Mouse (Mus musculus) forebrain, embryonic 10.5 days (tissue): ENCODE data around the gene Ndc1. TPM values are rescaled to one million over a fixed set of nuclear protein-coding genes. Genes with fewer than 3 reads are reported as not detected.
A peak's percentile ranks its signal among the peaks of the same experiment; 100 is the strongest.

Source experiments
- DNase-seq: peaks from one replicate; pipeline ENCODE4 v3.0.0-alpha.2; 2017; ENCODE audit warnings: low spot score; ENCODE audit errors: extremely low spot score
- H3K27ac ChIP-seq: fragments of 300-500 bp; sonication (generic); 2 replicates; pipeline ENCODE4 v1.5.1; 2016; ENCODE audit warnings: mild to moderate bottlenecking
- H3K27me3 ChIP-seq: fragments of 300-500 bp; sonication (generic); 2 replicates; pipeline ENCODE4 v1.6.1; 2016; ENCODE audit warnings: mild to moderate bottlenecking; ENCODE audit not compliant: poor library complexity, severe bottlenecking
- H3K36me3 ChIP-seq: fragments of 300-500 bp; sonication (generic); replicated peaks from 2 replicates; pipeline ENCODE4 v1.6.1; 2016; ENCODE audit warnings: mild to moderate bottlenecking, moderate library complexity
- H3K4me1 ChIP-seq: fragments of 300-500 bp; sonication (generic); 2 replicates; pipeline ENCODE4 v1.6.1; 2016
- H3K4me3 ChIP-seq: fragments of 300-500 bp; sonication (generic); 2 replicates; pipeline ENCODE4 v1.5.1; 2016; ENCODE audit warnings: mild to moderate bottlenecking, moderate library complexity
- H3K9me3 ChIP-seq: fragments of 300-500 bp; sonication (generic); 2 replicates; pipeline ENCODE4 v1.6.1; 2016; ENCODE audit warnings: mild to moderate bottlenecking, moderate library complexity
- WGBS: fragments of 180-500 bp; shearing (Covaris S2); methylation state at CpG from one replicate; pipeline ENCODE4 v1.1.7; 2016; 5-methylcytosine and 5-hydroxymethylcytosine counted together
- microRNA-seq: library from miRNA; unstranded; fragments of <30 nt; microRNA quantifications from one replicate; pipeline ENCODE4, GENCODE M21; 2017
- polyA plus RNA-seq: library from polyadenylated mRNA; unstranded; fragments of >200 nt; fragmentation: Nextera tagmentation; extraction: Ambion mirVana; gene quantifications from 2 replicates; pipeline ENCODE4 v1.2.1, GENCODE M21; 2016

Gene Ndc1
- polyA plus RNA-seq, 1 experiment from 2014 or later, result 55.3 TPM

- H3K27ac ChIP-seq, result peak overlapping the region; percentile 74
- DNase-seq, result no peak
- H3K4me1 ChIP-seq, result peaks cover 27% of the 10 kb centered on the region
- WGBS, result 61% methylated on average over 18 of the region's 18 CpGs
- H3K27me3 ChIP-seq, result 0 out of 2 replicates have a peak, but pooled peaks cover 4% of the 10 kb centered on the region
- no peaks in the 10 kb centered on the region for H3K9me3 ChIP-seq
- H3K36me3 ChIP-seq, result no peaks in the 10 kb centered on the region
- no peak overlapping the region for H3K4me3 ChIP-seq
Measured at GRCm38 (mm10) chr4:107452266-107453015, 84.9 kb downstream of the Ndc1 start.

- Histone ChIP-seq H3K4me1 (peaks cover 36% of the 10 kb centered on the region), H3K27ac (peak overlapping the region; percentile 74)
Measured at GRCm38 (mm10) chr4:107453141-107453984, 85.8 kb downstream of the Ndc1 start.

GRCm38 (mm10) chr4:107457602-107458001, 90.0 kb downstream of the Ndc1 start:
- H3K27ac ChIP-seq, result peak overlapping the region; percentile 35
- no peaks in the 10 kb centered on the region for H3K9me3 ChIP-seq
- H3K4me1 ChIP-seq, result peaks cover 49% of the 10 kb centered on the region
- no peak overlapping the region for H3K4me3 ChIP-seq
- 0 out of 2 replicates have a peak, but pooled peaks cover 6% of the 10 kb centered on the region for H3K27me3 ChIP-seq
- WGBS, result 58% methylated on average over 12 of the region's 12 CpGs
- no peaks in the 10 kb centered on the region for H3K36me3 ChIP-seq
- peak; percentile 34 for DNase-seq

More at GRCm38 (mm10) chr4:107453141-107453984, 85.8 kb downstream of the Ndc1 start:
- no peaks in the 10 kb centered on the region for H3K9me3 ChIP-seq
- peak; percentile 93 for DNase-seq
- H3K27me3 ChIP-seq, result 0 out of 2 replicates have a peak, but pooled peaks cover 4% of the 10 kb centered on the region
- WGBS, result 68% methylated on average over 16 of the region's 16 CpGs
- no peaks in the 10 kb centered on the region for H3K36me3 ChIP-seq
- H3K4me3 ChIP-seq, result no peak overlapping the region

GRCm38 (mm10) chr4:107458907-107459306, 91.3 kb downstream of the Ndc1 start:
- no peak overlapping the region for H3K4me3 ChIP-seq
- no peaks in the 10 kb centered on the region for H3K9me3 ChIP-seq
- H3K4me1 ChIP-seq, result peaks cover 44% of the 10 kb centered on the region
- WGBS, result 92% methylated on average over 17 of the region's 17 CpGs
- no peak for DNase-seq
- H3K27me3 ChIP-seq, result 0 out of 2 replicates have a peak, but pooled peaks cover 6% of the 10 kb centered on the region
- H3K27ac ChIP-seq, result peak overlapping the region; percentile 35
- H3K36me3 ChIP-seq, result no peaks in the 10 kb centered on the region

GRCm38 (mm10) chr4:107459461-107459860, 91.9 kb downstream of the Ndc1 start:
- 98% methylated on average over 2 of the region's 2 CpGs for WGBS
- no peak overlapping the region for H3K27ac ChIP-seq
- H3K4me1 ChIP-seq, result peaks cover 49% of the 10 kb centered on the region
- H3K27me3 ChIP-seq, result 0 out of 2 replicates have a peak, but pooled peaks cover 6% of the 10 kb centered on the region
- DNase-seq, result no peak
- no peaks in the 10 kb centered on the region for H3K36me3 ChIP-seq
- no peaks in the 10 kb centered on the region for H3K9me3 ChIP-seq
- no peak overlapping the region for H3K4me3 ChIP-seq

GRCm38 (mm10) chr4:107460468-107460867, 92.9 kb downstream of the Ndc1 start:
- H3K9me3 ChIP-seq, result no peaks in the 10 kb centered on the region
- H3K4me3 ChIP-seq, result no peak overlapping the region
- 0 out of 2 replicates have a peak, but pooled peaks cover 6% of the 10 kb centered on the region for H3K27me3 ChIP-seq
- H3K27ac ChIP-seq, result no peak overlapping the region; the same call in 1 of the 2 replicates
- 75% methylated on average over 11 of the region's 11 CpGs for WGBS
- DNase-seq, result no peak
- no peaks in the 10 kb centered on the region for H3K36me3 ChIP-seq
- peaks cover 53% of the 10 kb centered on the region for H3K4me1 ChIP-seq

Small RNA genes lying within 50 kb of the gene (microRNA-seq; reads per million reads assigned to microRNA genes)
- not detected for gene Gm24804

Other genes starting within 250 kb of the Ndc1 start
- gene Tmem59, start 189.4 kb upstream of the Ndc1 start, polyA plus RNA-seq, result 244 and 249 TPM in 2 replicates
- gene Tceanc2, start 188.7 kb upstream of the Ndc1 start, polyA plus RNA-seq, result 21.4 and 33.5 TPM in 2 replicates
- gene Ldlrad1, start 158.6 kb upstream of the Ndc1 start, polyA plus RNA-seq, result not detected in 2 replicates
- 89.5 and 95.6 TPM in 2 replicates for gene Lrrc42, start 114.3 kb upstream of the Ndc1 start, polyA plus RNA-seq
- 20.6 and 23.2 TPM in 2 replicates for gene Hspb11, start 114.2 kb upstream of the Ndc1 start, polyA plus RNA-seq
- not detected in 2 replicates for gene Dio1, start 60.6 kb upstream of the Ndc1 start, polyA plus RNA-seq
- 37.1 and 38.8 TPM in 2 replicates for gene Yipf1, start 53.4 kb upstream of the Ndc1 start, polyA plus RNA-seq
- 2.7 and 2.9 TPM in 2 replicates for gene Glis1, start 66.8 kb downstream of the Ndc1 start, polyA plus RNA-seq